Mouse (Mus musculus): ENCODE data around the gene Cpsf3. TPM values are rescaled to one million over a fixed set of nuclear protein-coding genes. Genes with fewer than 3 reads are reported as not detected.

Gene Cpsf3
- total and polyA plus RNA-seq, 2 experiments from 2014 or later = 26.7 to 51.8 TPM

DNA sequence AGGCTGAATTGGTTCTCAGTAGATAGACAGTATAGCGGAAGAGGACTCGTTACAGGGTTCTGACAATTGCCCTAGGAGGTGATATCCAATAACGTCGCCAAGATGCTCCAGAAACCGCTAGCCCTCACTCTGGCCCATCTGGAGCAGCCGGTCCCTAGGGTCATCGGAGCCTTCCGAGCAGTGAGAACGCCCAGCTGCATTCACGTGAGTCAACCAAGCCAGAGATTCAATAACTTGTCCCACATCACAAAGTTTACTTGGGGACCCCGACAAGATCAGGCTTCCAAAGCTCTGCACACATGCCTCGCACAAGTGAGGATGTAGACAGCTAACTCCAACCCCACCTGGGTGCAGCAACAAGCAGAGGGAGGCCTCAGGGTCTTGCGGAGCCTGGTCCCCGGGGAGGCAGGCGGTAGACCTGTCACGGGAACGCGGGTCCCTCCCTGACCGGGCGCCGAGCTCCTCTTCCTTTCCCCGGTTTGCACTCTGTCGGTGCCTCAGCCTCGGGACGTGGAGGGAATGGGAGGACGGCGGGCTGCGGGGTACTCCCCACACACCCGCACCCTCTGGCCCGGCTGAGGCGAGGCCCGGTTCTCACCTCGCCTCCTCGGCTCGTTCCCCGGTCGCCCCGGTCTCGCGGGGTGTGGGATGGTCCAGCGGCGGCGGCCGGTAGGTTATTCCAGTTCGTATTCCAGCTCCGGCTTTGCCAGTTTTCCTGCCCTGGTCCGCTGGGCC lies 484 bp downstream of the Cpsf3 start:
- H3K36me3 ChIP-seq (replicated peaks; ENCODE audit: control insufficient read depth, insufficient read depth, low read length) = 0 out of 2 replicates have a peak, but pooled peaks cover 7% of the 10 kb centered on the region
- no peaks in the 10 kb centered on the region for H3K27me3 ChIP-seq (ENCODE audit: control insufficient read depth, insufficient read depth, low read length)
- TF ChIP-seq EP300 (IDR thresholded peaks at IDR 0.05; ENCODE audit: low read depth) = peak; percentile 18; the same call in 1 of the 2 replicates
- no peak for TF ChIP-seq CTCF (IDR thresholded peaks at IDR 0.05; ENCODE audit: low read depth)
- DNase-seq (ENCODE audit: low spot score) = peak; percentile 57
- H3K27ac ChIP-seq (ENCODE audit: low read depth) = peak overlapping the region; percentile 77
- H3K4me3 ChIP-seq (ENCODE audit: low read depth, low read length) = peak overlapping the region; percentile 95
- no peaks in the 10 kb centered on the region for H3K9me3 ChIP-seq (replicated peaks; ENCODE audit: control insufficient read depth, low read length)
- peaks cover 21% of the 10 kb centered on the region for H3K4me1 ChIP-seq (ENCODE audit: control insufficient read depth, insufficient read depth)
- H3K4me2 ChIP-seq (ENCODE audit: low read depth, low read length) = peak overlapping the region; percentile 71
- WGBS = under 1% methylated on average over 47 of the region's 47 CpGs
- ATAC-seq (ENCODE audit: insufficient read depth, low read depth) = peak; percentile 83
- peak overlapping the region; percentile 91 for H3K9ac ChIP-seq (replicated peaks; ENCODE audit: low read depth, low read length)

DNA sequence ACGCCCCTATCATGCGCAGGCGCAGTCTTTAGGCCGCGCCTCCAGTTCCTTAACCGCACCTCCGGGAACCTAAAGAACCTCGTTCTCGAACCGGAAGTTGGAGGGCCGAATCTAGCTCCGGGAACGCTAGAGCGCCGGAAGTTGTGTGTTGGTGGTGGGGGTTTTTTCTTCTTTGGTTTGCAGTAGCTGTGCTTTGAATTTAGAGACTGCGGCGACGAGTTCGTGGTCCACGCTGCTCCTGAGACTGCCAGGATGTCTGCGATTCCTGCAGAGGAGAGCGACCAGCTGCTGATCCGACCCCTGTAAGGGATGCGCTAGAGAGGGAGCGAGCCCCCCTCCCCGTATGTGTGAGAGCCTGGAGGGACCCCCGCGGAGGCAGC lies 1.0 kb downstream of the Cpsf3 start, which contains the start of gene Itgb1bp1:
Itgb1bp1 (minus strand) TSS at position 42 of the 380 bp plus-strand sequence.
- peak; percentile 96 for ATAC-seq (ENCODE audit: insufficient read depth, low read depth)

DNA sequence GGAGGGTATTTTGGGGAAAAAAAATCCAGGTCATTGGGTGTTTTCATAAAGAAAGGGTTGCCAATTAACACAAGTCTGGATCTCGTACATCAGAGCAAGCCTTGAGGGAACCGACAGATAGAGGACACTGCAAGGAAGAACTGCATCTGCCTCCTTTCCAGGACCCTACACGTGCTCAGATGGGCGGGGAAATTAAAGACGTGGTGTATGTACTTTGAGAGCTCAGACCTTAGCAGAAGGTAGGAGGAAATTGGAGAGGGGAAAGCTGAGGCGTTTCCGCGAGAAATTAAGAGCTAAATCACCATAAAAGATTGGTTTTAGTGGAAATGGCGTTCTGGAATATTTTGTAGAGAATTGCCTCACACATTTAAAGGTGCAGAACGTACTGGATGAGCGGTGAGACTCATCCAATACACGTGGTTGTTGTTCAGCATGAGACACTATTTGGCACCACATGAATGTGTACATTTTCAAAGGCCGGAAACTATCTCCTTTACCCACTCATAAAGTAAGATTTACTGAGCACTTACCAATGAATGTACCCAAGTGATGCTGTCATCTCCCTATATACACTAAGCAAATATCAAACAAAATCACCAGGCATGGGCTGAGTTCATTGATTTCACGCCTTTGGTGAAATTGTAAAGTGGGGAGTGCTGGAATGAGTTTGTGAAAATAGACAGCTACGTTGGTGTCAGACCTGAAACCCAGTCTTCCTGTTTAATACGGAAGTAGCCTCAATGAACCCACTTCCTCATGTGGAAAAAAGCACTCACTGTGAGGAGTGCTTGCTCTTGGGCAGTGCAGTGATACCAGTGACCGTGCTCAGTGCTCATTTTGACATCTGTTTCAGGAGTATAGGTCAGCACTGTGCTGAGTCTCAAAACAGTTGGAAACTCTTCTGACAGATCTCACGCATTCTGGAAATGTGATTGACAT lies 1.8 kb downstream of the Cpsf3 start:
- no peaks in the 10 kb centered on the region for H3K27me3 ChIP-seq (ENCODE audit: control insufficient read depth, insufficient read depth, low read length)
- H3K4me1 ChIP-seq (ENCODE audit: control insufficient read depth, insufficient read depth) = peaks cover 21% of the 10 kb centered on the region
- H3K4me2 ChIP-seq (ENCODE audit: low read depth, low read length) = peak overlapping the region; percentile 96
- no peak for DNase-seq (ENCODE audit: low spot score)
- no peaks in the 10 kb centered on the region for H3K9me3 ChIP-seq (replicated peaks; ENCODE audit: control insufficient read depth, low read length)
- no peak for ATAC-seq (ENCODE audit: insufficient read depth, low read depth)
- peak overlapping the region; percentile 91 for H3K9ac ChIP-seq (replicated peaks; ENCODE audit: low read depth, low read length)
- WGBS = 29% methylated on average over 18 of the region's 18 CpGs
- TF ChIP-seq CTCF (IDR thresholded peaks at IDR 0.05; ENCODE audit: low read depth) (no peak), EP300 (IDR thresholded peaks at IDR 0.05; ENCODE audit: low read depth) (no peak)
- H3K27ac ChIP-seq (ENCODE audit: low read depth) = peak overlapping the region; percentile 88
- peak overlapping the region; percentile 95 for H3K4me3 ChIP-seq (ENCODE audit: low read depth, low read length)
- peaks cover 18% of the 10 kb centered on the region for H3K36me3 ChIP-seq (replicated peaks; ENCODE audit: control insufficient read depth, insufficient read depth, low read length)

More for the DNA sequence above, 1.0 kb downstream of the Cpsf3 start, which contains the start of gene Itgb1bp1:
- Histone ChIP-seq H3K4me1 (ENCODE audit: control insufficient read depth, insufficient read depth) (peaks cover 21% of the 10 kb centered on the region), H3K27me3 (ENCODE audit: control insufficient read depth, insufficient read depth, low read length) (no peaks in the 10 kb centered on the region), H3K27ac (ENCODE audit: low read depth) (peak within 1 kb of the TSS; percentile 88), H3K36me3 (replicated peaks; ENCODE audit: control insufficient read depth, insufficient read depth, low read length) (peaks cover 10% of the 10 kb centered on the region), H3K4me2 (ENCODE audit: low read depth, low read length) (peak within 1 kb of the TSS; percentile 96), H3K9me3 (replicated peaks; ENCODE audit: control insufficient read depth, low read length) (no peaks in the 10 kb centered on the region), H3K9ac (replicated peaks; ENCODE audit: low read depth, low read length) (peak within 1 kb of the TSS; percentile 91), H3K4me3 (ENCODE audit: low read depth, low read length) (peak within 1 kb of the TSS; percentile 95)
- WGBS = under 1% methylated on average over 28 of the region's 28 CpGs
- peak; percentile 99 for DNase-seq (ENCODE audit: low spot score)
- TF ChIP-seq CTCF (IDR thresholded peaks at IDR 0.05; ENCODE audit: low read depth) (no peak), EP300 (IDR thresholded peaks at IDR 0.05; ENCODE audit: low read depth) (no peak; the same call in 1 of the 2 replicates)

DNA sequence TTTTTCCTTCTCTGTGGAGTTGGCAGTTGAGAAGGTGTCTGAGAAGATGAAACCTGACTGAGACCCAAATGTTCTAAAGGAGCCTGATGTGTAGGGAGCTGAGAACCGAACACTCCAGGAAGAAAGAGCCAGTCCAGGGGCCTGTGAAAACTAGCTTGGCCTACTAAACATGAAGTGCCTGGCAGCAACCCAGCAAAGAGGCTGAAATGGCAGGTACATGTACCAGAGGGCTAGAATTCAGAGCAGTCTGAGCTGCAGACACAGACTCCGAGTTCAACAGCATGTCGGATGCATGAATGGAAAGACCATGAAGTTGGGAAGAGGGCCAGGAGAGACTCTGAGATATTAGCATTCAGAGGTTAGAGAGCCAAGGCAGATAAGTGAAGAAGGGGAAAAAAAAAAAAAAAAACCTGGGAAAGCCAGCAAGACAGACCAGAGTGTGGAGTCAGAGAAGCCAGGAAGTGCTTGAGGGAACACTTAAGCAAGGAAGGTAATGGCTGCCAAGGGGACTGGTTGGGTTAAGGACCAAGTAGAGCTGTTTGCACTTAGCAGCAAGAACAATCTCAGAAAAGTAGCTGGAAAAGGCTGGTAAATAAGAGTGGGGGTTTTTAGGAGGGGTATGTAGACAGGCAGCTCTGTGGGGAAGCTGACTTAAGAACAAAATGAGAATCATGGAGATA lies 3.7 kb downstream of the Cpsf3 start:
- H3K4me2 ChIP-seq (ENCODE audit: low read depth, low read length) = no peak overlapping the region
- H3K9ac ChIP-seq (replicated peaks; ENCODE audit: low read depth, low read length) = no peak overlapping the region
- no peaks in the 10 kb centered on the region for H3K27me3 ChIP-seq (ENCODE audit: control insufficient read depth, insufficient read depth, low read length)
- 66% methylated on average over 3 of the region's 3 CpGs for WGBS
- no peak overlapping the region for H3K27ac ChIP-seq (ENCODE audit: low read depth)
- TF ChIP-seq CTCF (IDR thresholded peaks at IDR 0.05; ENCODE audit: low read depth) = no peak
- TF ChIP-seq EP300 (IDR thresholded peaks at IDR 0.05; ENCODE audit: low read depth) = no peak
- ATAC-seq (ENCODE audit: insufficient read depth, low read depth) = no peak
- H3K36me3 ChIP-seq (replicated peaks; ENCODE audit: control insufficient read depth, insufficient read depth, low read length) = peaks cover 29% of the 10 kb centered on the region
- H3K9me3 ChIP-seq (replicated peaks; ENCODE audit: control insufficient read depth, low read length) = no peaks in the 10 kb centered on the region
- DNase-seq (ENCODE audit: low spot score) = no peak
- no peak overlapping the region for H3K4me3 ChIP-seq (ENCODE audit: low read depth, low read length)
- peaks cover 21% of the 10 kb centered on the region for H3K4me1 ChIP-seq (ENCODE audit: control insufficient read depth, insufficient read depth)

DNA sequence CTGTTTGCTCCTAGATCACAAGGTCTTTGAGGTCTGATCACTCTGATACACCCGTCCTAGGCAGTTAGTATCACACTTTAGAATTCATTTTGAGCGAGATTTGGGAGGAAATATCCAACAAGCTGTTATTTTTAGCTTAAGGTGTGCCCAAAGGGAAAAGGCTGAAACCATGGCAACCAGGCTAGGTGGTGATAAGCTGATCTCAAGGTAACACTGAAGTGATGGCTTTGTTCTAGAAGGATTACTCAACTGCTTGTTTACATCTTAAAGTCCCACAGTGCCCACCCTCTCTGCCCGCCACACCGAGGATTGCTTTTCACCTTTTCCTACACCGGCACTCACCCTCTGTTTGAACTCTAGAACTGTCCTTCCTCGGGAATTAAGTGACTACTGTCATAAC lies 4.5 kb downstream of the Cpsf3 start:
- Histone ChIP-seq H3K4me2 (ENCODE audit: low read depth, low read length) (no peak overlapping the region), H3K4me3 (ENCODE audit: low read depth, low read length) (no peak overlapping the region), H3K9me3 (replicated peaks; ENCODE audit: control insufficient read depth, low read length) (no peaks in the 10 kb centered on the region), H3K27ac (ENCODE audit: low read depth) (no peak overlapping the region), H3K4me1 (ENCODE audit: control insufficient read depth, insufficient read depth) (peaks cover 21% of the 10 kb centered on the region), H3K36me3 (replicated peaks; ENCODE audit: control insufficient read depth, insufficient read depth, low read length) (peaks cover 37% of the 10 kb centered on the region), H3K9ac (replicated peaks; ENCODE audit: low read depth, low read length) (no peak overlapping the region), H3K27me3 (ENCODE audit: control insufficient read depth, insufficient read depth, low read length) (no peaks in the 10 kb centered on the region)
- TF ChIP-seq EP300 (IDR thresholded peaks at IDR 0.05; ENCODE audit: low read depth) (no peak), CTCF (IDR thresholded peaks at IDR 0.05; ENCODE audit: low read depth) (no peak)
- 86% methylated on average over 6 of the region's 6 CpGs for WGBS
- no peak for ATAC-seq (ENCODE audit: insufficient read depth, low read depth)
- no peak for DNase-seq (ENCODE audit: low spot score)
